Mouse (Mus musculus): Measurements from ENCODE around the gene Fndc5.

DNA sequence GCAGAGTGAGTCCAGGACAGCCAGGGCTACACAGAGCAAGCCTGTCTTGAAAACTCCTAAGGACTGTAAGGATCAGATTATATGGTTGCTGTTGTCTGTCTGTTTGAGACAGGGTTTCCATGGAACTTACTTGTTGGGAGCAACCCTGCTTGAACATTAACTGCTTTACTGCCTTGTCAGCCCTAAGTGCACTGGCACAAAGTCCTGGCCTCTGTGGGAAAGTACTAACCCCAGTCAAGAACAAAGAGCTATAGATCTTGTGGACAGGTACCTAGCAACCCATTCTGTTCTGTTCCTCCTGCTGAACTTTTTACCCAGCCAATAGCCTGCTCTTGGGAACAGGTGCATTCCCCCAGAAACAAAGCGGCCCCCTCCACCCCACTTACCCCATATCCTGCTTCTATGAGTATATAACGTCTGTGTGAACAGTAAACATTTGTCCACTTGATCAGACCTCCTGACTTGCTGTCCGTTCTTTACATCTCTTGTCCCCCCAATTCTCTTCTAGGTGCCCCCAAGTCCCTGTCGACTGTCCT, 14.5 kb downstream of the Fndc5 start:
- TF ChIP-seq GATA1 (IDR thresholded peaks at IDR 0.05; ENCODE audit: borderline replicate concordance, low read length) (no peak), FLI1 (IDR thresholded peaks at IDR 0.05; ENCODE audit: low read length) (no peak)

Data from megakaryocyte, embryonic 14.5 days (primary cell).